Mouse (Mus musculus): Measurements from ENCODE around the gene Ampd3.

- TF ChIP-seq CTCF (IDR thresholded peaks at IDR 0.05; ENCODE audit: control insufficient read depth, insufficient read depth, insufficient replicate concordance, low read depth, low read length) (no peak), POLR2A (IDR thresholded peaks at IDR 0.05; ENCODE audit: control insufficient read depth, low read depth, low read length) (no peak)
These were observed 22.9 kb downstream of the Ampd3 start for GRCm38 (mm10) chr7:110790878-110791277.

All from testis, adult 2 months (tissue).